In genomic region chr16:18876442-18877308, GRCm38 (mm10) we compare ENCODE assay signal across 8 mouse cellular contexts. TPM values are rescaled to one million over a fixed set of nuclear protein-coding genes. Genes with fewer than 3 reads are reported as not detected.
DNase-seq lines count a peak whose midpoint lies in the region; ATAC-seq lines count a peak whose summit lies in the region.

Gene Mrpl40 (minus strand): TSS chr16:18876862.
Gene Hira (plus strand): TSS chr16:18877037.

- no peaks in the 10 kb centered on the region for H3K9me3 ChIP-seq in hindbrain, embryonic 12.5 days (replicated peaks)

- peak; percentile 97 for DNase-seq in Muller cell, postnatal 12 days (ENCODE audit: inconsistent ontology term)
- DNase-seq in cerebellum, adult 9-11 months = peak; percentile 96
- DNase-seq in frontal cortex, postnatal 10 days (ENCODE audit: low spot score in 2 of 2) = peak; percentile 90 to 93
- peak; percentile 93 to 97 for DNase-seq in layer of hippocampus, postnatal 14 days (ENCODE audit: low spot score in 2 of 2)
- peak; percentile 95 for DNase-seq in lung, postnatal 14 days
- peak; percentile 77 for DNase-seq in retina, adult 2 months (ENCODE audit: low read depth, low spot score)
- peak; percentile 94 for DNase-seq in thymus, postnatal 36 days

- peak within 1 kb of the TSS; percentile 95 for H3K9ac ChIP-seq in hindbrain, embryonic 12.5 days

- no peaks in the 10 kb centered on the region for H3K27me3 ChIP-seq in hindbrain, embryonic 12.5 days

- H3K4me3 ChIP-seq in hindbrain, embryonic 12.5 days = peak within 1 kb of the TSS; percentile 95

- WGBS in hindbrain, embryonic 12.5 days = under 1% methylated on average over 87 of the region's 93 CpGs

- peaks cover 32% of the 10 kb centered on the region for H3K36me3 ChIP-seq in hindbrain, embryonic 12.5 days

- H3K27ac ChIP-seq in hindbrain, embryonic 12.5 days = peak within 1 kb of the TSS; percentile 93

- H3K4me2 ChIP-seq in hindbrain, embryonic 12.5 days (replicated peaks) = peak within 1 kb of the TSS; percentile 65

- peak; percentile 91 for ATAC-seq in hindbrain, embryonic 12.5 days (ENCODE audit: low FRiP score)

- peaks cover 23% of the 10 kb centered on the region for H3K4me1 ChIP-seq in hindbrain, embryonic 12.5 days

RNA-seq across cellular contexts. Expression of gene Mrpl40, which starts in this region (rescaled TPM):
- polyA plus RNA-seq in hindbrain, embryonic 12.5 days (2016; fragmentation: Nextera tagmentation; extraction: Ambion mirVana) = 70.3 and 76.8 TPM in 2 replicates
- 10 to 100 TPM; 38.2 to 39.5 TPM for total RNA-seq in layer of hippocampus, postnatal 14 days (2021)

RNA-seq across cellular contexts. Expression of gene Hira, which starts in this region (rescaled TPM):
- 23.3 and 24.2 TPM in 2 replicates for polyA plus RNA-seq in hindbrain, embryonic 12.5 days (2016; fragmentation: Nextera tagmentation; extraction: Ambion mirVana)
- 10 to 100 TPM; 74.3 to 83.3 TPM for total RNA-seq in layer of hippocampus, postnatal 14 days (2021)

Comparison
In these comparisons a context has a peak if more than half of its experiments do, and no peak if none do; other contexts are left out.
1. Peak in every context shown above with its lines: DNase-seq, ATAC-seq, H3K4me3 ChIP-seq and H3K27ac ChIP-seq.